Mouse (Mus musculus) bone marrow, adult 2 months (tissue): ENCODE data around the gene Plk4.

Source experiments
- CTCF ChIP-seq: fragments of 200-500 bp; IDR thresholded peaks from 2 replicates; pipeline ENCODE4 v1.5.1; 2011; ENCODE audit warnings: low read length, control low read depth; ENCODE audit not compliant: control insufficient read depth, insufficient read depth
- POLR2A ChIP-seq: fragments of 200-500 bp; IDR thresholded peaks from 2 replicates; pipeline ENCODE4 v1.6.1; 2011; ENCODE audit warnings: low read depth, mild to moderate bottlenecking, control low read depth, low read length, borderline replicate concordance; ENCODE audit not compliant: control insufficient read depth

DNA sequence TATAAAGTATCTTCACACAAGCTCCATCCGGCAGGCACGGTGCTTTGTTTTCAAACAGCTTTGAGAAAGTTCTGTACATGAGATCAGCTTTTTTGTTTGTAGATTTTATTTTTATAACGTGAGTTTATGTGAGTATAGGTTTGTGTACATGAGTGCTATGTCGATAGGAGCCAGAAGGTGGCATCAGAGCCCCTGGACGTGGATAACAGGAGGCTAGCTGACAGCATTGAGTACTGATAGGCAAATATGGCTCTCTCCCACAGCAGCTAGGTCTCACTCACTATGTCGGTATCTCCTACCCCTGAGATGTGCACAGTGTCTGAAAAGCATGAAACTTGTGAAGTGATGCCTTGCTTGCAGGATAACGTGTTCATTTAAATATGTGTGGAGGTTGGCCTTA, 1.3 kb upstream of the Plk4 start:
- TF ChIP-seq POLR2A: no peak
- peak; percentile 69 for TF ChIP-seq CTCF
